Mouse (Mus musculus): Measurements from ENCODE around the gene Padi4. TPM values are rescaled to one million over a fixed set of nuclear protein-coding genes. Genes with fewer than 3 reads are reported as not detected.

The Padi4 gene
- polyA plus RNA-seq, 1 experiment from 2014 or later = 0.12 TPM

DNA sequence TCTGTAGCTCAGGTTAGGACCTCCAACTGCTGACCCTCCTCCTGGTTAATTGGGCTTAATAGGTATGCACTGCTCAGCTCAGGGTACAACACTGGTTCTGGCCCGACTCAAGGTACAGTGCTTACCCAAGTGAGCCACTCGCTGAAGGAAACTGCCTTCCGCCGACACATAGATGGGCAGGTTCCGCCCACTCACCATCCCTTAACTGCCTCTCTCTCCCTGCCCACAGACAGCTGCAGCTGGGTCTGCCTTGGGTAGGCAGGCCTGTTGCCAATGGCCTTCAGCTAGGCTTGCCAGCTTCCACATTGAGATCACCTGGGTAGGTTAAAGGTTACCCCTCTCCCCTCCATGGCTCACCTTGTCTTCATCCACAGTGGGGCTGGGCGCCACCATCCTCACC lies 32.6 kb downstream of the Padi4 start:
- ATAC-seq (ENCODE audit: low FRiP score, low TSS enrichment) (no peak), DNase-seq (no peak)
- Histone ChIP-seq H3K9ac (replicated peaks; ENCODE audit: low read length) (no peak overlapping the region), H3K4me3 (replicated peaks; ENCODE audit: low read depth, low read length) (no peak overlapping the region), H3K36me3 (ENCODE audit: control insufficient read depth, insufficient read depth, low read length) (no peaks in the 10 kb centered on the region), H3K27ac (replicated peaks; ENCODE audit: low read depth, low read length) (no peak overlapping the region), H3K27me3 (ENCODE audit: control insufficient read depth, insufficient read depth, low read length) (no peaks in the 10 kb centered on the region), H3K4me1 (ENCODE audit: control insufficient read depth, insufficient read depth, low read length) (no peaks in the 10 kb centered on the region), H3K4me2 (ENCODE audit: low read length) (no peak overlapping the region), H3K9me3 (ENCODE audit: control insufficient read depth, low read length) (no peaks in the 10 kb centered on the region)
- 93% methylated on average over 6 of the region's 6 CpGs for WGBS

DNA sequence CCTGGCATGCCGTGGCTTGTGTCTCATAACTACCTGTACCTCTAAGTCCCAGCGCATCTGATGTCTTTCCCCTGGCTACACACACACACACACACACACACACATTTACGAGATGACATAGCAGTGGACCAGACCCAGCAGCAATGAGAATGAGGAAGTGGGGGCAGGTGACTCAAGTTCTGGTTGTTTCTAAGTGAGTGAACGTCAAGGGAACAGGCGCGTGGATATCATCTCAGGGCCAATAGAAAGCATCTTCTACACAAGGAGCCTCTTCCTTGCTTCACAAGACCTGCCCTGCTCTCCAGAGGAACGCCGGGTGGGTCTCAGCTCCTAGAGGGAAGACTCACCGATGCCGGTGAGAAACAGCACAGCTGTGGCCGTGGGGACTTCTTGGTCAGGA lies 33.4 kb downstream of the Padi4 start:
- DNase-seq = no peak
- ATAC-seq (ENCODE audit: low FRiP score, low TSS enrichment) = no peak
- Histone ChIP-seq H3K36me3 (ENCODE audit: control insufficient read depth, insufficient read depth, low read length) (no peaks in the 10 kb centered on the region), H3K27ac (replicated peaks; ENCODE audit: low read depth, low read length) (no peak overlapping the region), H3K9ac (replicated peaks; ENCODE audit: low read length) (no peak overlapping the region), H3K4me2 (ENCODE audit: low read length) (no peak overlapping the region), H3K4me3 (replicated peaks; ENCODE audit: low read depth, low read length) (no peak overlapping the region), H3K27me3 (ENCODE audit: control insufficient read depth, insufficient read depth, low read length) (no peaks in the 10 kb centered on the region), H3K4me1 (ENCODE audit: control insufficient read depth, insufficient read depth, low read length) (no peaks in the 10 kb centered on the region), H3K9me3 (ENCODE audit: control insufficient read depth, low read length) (no peaks in the 10 kb centered on the region)
- WGBS = 91% methylated on average over 11 of the region's 11 CpGs

DNA sequence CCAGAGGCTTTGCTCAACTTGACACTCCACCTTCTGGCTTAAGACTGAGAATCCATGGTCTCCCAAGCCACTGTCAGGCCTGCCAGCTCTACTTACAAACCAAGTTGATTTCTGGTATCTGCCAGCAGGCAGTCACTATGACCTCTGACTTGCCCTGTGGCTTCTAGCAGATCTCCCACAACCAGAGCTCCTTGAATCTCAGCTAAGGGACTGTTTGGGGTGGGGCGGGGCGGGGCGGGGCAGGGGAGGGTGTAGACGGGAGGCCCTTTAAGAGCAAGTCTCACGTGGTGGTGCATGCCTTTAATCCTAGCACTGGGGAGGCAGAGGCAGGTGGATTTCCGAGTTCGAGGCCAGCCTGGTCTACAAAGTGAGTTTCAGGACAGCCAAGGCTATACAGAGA lies 41.2 kb downstream of the Padi4 start:
- Histone ChIP-seq H3K9me3 (ENCODE audit: control insufficient read depth, low read length) (no peaks in the 10 kb centered on the region), H3K27ac (replicated peaks; ENCODE audit: low read depth, low read length) (no peak overlapping the region), H3K4me2 (ENCODE audit: low read length) (no peak overlapping the region), H3K9ac (replicated peaks; ENCODE audit: low read length) (no peak overlapping the region), H3K36me3 (ENCODE audit: control insufficient read depth, insufficient read depth, low read length) (no peaks in the 10 kb centered on the region), H3K4me3 (replicated peaks; ENCODE audit: low read depth, low read length) (no peak overlapping the region), H3K4me1 (ENCODE audit: control insufficient read depth, insufficient read depth, low read length) (no peaks in the 10 kb centered on the region), H3K27me3 (ENCODE audit: control insufficient read depth, insufficient read depth, low read length) (no peaks in the 10 kb centered on the region)
- ATAC-seq (ENCODE audit: low FRiP score, low TSS enrichment) = no peak
- DNase-seq = no peak
- 78% methylated on average over 7 of the region's 7 CpGs for WGBS

DNA sequence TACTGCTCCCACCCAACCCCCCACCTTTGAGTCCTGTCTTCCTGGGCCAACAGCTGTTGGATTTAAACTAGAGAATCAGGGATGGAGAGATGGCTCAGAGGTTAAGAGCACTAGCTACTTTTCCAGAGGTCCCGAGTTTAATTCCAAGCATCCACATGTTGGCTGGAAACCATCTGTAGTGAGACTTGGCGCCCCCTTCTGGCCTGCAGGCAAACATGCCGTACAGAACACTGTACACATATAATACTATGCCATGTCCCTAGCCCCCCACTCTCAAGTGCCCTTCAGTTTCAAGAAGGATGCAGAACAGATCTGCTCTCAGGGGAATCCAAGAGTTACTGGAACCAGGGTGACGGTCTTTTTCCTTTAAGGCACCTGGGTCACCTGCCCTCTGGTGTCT lies 42.4 kb downstream of the Padi4 start:
- WGBS = 81% methylated on average over 4 of the region's 4 CpGs
- H3K9ac ChIP-seq (replicated peaks; ENCODE audit: low read length) = no peak overlapping the region
- no peak overlapping the region for H3K4me2 ChIP-seq (ENCODE audit: low read length)
- no peaks in the 10 kb centered on the region for H3K27me3 ChIP-seq (ENCODE audit: control insufficient read depth, insufficient read depth, low read length)
- H3K4me1 ChIP-seq (ENCODE audit: control insufficient read depth, insufficient read depth, low read length) = no peaks in the 10 kb centered on the region
- DNase-seq (no peak), ATAC-seq (ENCODE audit: low FRiP score, low TSS enrichment) (no peak)
- no peak overlapping the region for H3K4me3 ChIP-seq (replicated peaks; ENCODE audit: low read depth, low read length)
- no peak overlapping the region for H3K27ac ChIP-seq (replicated peaks; ENCODE audit: low read depth, low read length)
- H3K36me3 ChIP-seq (ENCODE audit: control insufficient read depth, insufficient read depth, low read length) = no peaks in the 10 kb centered on the region
- H3K9me3 ChIP-seq (ENCODE audit: control insufficient read depth, low read length) = no peaks in the 10 kb centered on the region

DNA sequence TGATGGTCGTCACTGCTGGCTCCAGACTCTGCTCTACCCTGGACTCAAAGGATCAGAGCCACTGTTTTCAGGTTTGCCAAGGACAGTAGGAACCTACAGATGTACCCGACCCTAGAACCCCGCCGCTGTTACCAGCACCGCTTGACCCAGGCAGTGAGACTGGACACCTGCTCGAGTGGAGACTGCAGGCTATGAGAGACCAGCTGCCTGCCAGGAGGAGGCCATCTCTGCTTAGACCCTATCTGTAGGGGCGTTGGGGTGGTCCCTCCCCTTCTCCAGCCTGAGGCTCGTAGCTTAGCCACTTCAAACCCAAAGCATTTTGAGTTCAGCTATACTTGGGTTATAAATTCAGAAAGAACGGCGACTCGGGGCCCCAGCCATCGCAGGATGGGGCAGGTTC lies 47.1 kb downstream of the Padi4 start:
- no peaks in the 10 kb centered on the region for H3K9me3 ChIP-seq (ENCODE audit: control insufficient read depth, low read length)
- no peak overlapping the region for H3K4me3 ChIP-seq (replicated peaks; ENCODE audit: low read depth, low read length)
- ATAC-seq (ENCODE audit: low FRiP score, low TSS enrichment) (no peak), DNase-seq (no peak)
- H3K27ac ChIP-seq (replicated peaks; ENCODE audit: low read depth, low read length) = no peak overlapping the region
- H3K36me3 ChIP-seq (ENCODE audit: control insufficient read depth, insufficient read depth, low read length) = peaks cover 14% of the 10 kb centered on the region
- no peak overlapping the region for H3K9ac ChIP-seq (replicated peaks; ENCODE audit: low read length)
- H3K27me3 ChIP-seq (ENCODE audit: control insufficient read depth, insufficient read depth, low read length) = no peaks in the 10 kb centered on the region
- WGBS = 88% methylated on average over 12 of the region's 12 CpGs
- no peak overlapping the region for H3K4me2 ChIP-seq (ENCODE audit: low read length)
- H3K4me1 ChIP-seq (ENCODE audit: control insufficient read depth, insufficient read depth, low read length) = no peaks in the 10 kb centered on the region

DNA sequence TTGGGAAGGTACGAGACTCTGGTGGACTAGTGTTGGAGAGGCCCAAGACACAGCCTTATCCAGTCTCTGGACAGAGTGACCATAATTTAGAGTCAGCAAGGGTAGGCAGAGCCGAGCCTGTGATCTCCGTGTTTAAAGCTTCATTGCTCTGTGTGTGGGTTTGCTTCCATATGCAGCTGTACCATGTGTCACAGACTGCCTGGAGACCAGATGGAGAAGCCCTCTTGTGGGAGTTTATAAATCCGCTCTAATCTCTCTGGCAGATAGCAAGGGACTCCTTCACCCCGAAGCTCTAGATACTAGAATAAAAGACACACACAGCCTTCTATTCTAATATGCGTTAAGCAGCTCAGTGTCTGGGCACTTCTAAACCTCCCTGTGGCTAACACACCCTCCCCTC lies 49.3 kb downstream of the Padi4 start:
- Histone ChIP-seq H3K9ac (replicated peaks; ENCODE audit: low read length) (no peak overlapping the region), H3K4me1 (ENCODE audit: control insufficient read depth, insufficient read depth, low read length) (no peaks in the 10 kb centered on the region), H3K27ac (replicated peaks; ENCODE audit: low read depth, low read length) (peak overlapping the region; percentile 71), H3K4me2 (ENCODE audit: low read length) (no peak overlapping the region), H3K36me3 (ENCODE audit: control insufficient read depth, insufficient read depth, low read length) (peaks cover 35% of the 10 kb centered on the region), H3K4me3 (replicated peaks; ENCODE audit: low read depth, low read length) (no peak overlapping the region), H3K9me3 (ENCODE audit: control insufficient read depth, low read length) (no peaks in the 10 kb centered on the region), H3K27me3 (ENCODE audit: control insufficient read depth, insufficient read depth, low read length) (no peaks in the 10 kb centered on the region)
- peak; percentile 62 for DNase-seq
- peak; percentile 11; the same call in 1 of the 2 replicates for ATAC-seq (ENCODE audit: low FRiP score, low TSS enrichment)
- 30% methylated on average over 6 of the region's 6 CpGs for WGBS

DNA sequence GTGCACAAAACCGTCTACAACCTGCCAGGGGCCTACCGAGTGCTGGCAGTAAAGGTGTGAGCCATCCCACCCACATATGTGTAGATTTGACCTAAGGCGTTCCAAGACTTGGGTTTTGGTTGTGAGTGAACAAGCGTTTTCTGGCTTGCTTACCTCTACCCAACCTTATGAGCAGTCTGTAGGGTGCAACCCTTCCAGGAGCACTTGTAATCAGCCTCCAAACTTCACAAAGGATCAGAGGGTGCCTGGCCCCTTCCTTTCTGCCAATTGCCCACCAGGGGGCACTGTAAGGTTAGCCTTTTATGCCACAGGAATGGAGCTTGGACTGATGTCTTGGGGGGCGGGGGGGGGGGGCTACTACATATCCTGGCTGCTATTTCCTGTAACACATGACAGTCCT lies 50.2 kb downstream of the Padi4 start:
- Histone ChIP-seq H3K4me2 (ENCODE audit: low read length) (no peak overlapping the region), H3K4me3 (replicated peaks; ENCODE audit: low read depth, low read length) (no peak overlapping the region), H3K27me3 (ENCODE audit: control insufficient read depth, insufficient read depth, low read length) (no peaks in the 10 kb centered on the region), H3K36me3 (ENCODE audit: control insufficient read depth, insufficient read depth, low read length) (peaks cover 45% of the 10 kb centered on the region), H3K4me1 (ENCODE audit: control insufficient read depth, insufficient read depth, low read length) (no peaks in the 10 kb centered on the region), H3K9ac (replicated peaks; ENCODE audit: low read length) (no peak overlapping the region), H3K9me3 (ENCODE audit: control insufficient read depth, low read length) (no peaks in the 10 kb centered on the region), H3K27ac (replicated peaks; ENCODE audit: low read depth, low read length) (0 out of 2 replicates have a peak overlapping the region, but pooled peaks have one; percentile 71)
- DNase-seq (peak; percentile 82), ATAC-seq (ENCODE audit: low FRiP score, low TSS enrichment) (peak; percentile 44; the same call in 1 of the 2 replicates)
- 64% methylated on average over 5 of the region's 5 CpGs for WGBS

DNA sequence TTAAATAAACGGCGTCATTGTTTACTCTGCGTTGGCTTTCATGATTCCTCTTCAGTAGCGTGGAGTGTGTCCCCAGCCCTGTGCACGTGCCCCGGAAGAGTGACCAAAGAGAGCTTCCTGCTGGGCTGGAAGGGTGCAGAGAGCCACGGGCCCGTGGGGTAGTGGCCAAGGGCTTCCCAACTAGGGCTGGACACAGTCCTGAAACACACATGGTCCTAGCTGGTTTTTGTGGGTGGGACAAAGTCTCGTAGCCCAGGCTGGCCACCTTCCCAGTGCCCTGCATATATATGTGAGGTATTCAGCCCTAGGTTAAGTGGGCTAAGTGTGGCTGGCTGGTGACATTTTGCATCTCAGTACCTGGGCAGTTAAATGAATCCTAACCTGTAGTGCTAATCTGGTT lies 50.8 kb downstream of the Padi4 start:
- H3K4me1 ChIP-seq (ENCODE audit: control insufficient read depth, insufficient read depth, low read length) = no peaks in the 10 kb centered on the region
- H3K9me3 ChIP-seq (ENCODE audit: control insufficient read depth, low read length) = no peaks in the 10 kb centered on the region
- H3K9ac ChIP-seq (replicated peaks; ENCODE audit: low read length) = no peak overlapping the region
- H3K4me3 ChIP-seq (replicated peaks; ENCODE audit: low read depth, low read length) = no peak overlapping the region
- DNase-seq (no peak), ATAC-seq (ENCODE audit: low FRiP score, low TSS enrichment) (no peak)
- H3K27ac ChIP-seq (replicated peaks; ENCODE audit: low read depth, low read length) = 0 out of 2 replicates have a peak overlapping the region, but pooled peaks have one; percentile 26
- no peak overlapping the region for H3K4me2 ChIP-seq (ENCODE audit: low read length)
- no peaks in the 10 kb centered on the region for H3K27me3 ChIP-seq (ENCODE audit: control insufficient read depth, insufficient read depth, low read length)
- WGBS = 86% methylated on average over 9 of the region's 9 CpGs
- peaks cover 51% of the 10 kb centered on the region for H3K36me3 ChIP-seq (ENCODE audit: control insufficient read depth, insufficient read depth, low read length)

DNA sequence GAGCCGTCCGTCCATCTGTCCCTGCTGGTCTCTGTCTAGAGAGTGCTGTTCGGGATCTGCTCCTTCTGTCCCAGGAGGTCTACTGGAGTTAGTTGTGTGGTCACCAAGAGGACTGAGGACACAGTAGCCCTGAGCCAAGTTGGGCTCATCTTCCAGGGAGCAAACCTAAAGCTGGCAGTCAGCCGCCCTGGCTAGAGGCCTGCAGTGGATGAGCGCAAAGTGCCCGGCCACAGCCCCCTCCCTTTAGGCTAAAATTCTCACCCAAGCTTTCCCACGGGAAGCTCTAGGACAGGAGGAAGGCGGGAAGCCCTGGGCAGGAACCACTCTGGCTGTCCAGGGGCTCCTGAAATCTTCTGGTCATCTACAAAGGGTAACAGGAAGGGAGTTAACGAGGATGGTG lies 51.3 kb downstream of the Padi4 start:
- Histone ChIP-seq H3K4me1 (ENCODE audit: control insufficient read depth, insufficient read depth, low read length) (no peaks in the 10 kb centered on the region), H3K36me3 (ENCODE audit: control insufficient read depth, insufficient read depth, low read length) (peaks cover 56% of the 10 kb centered on the region), H3K27me3 (ENCODE audit: control insufficient read depth, insufficient read depth, low read length) (no peaks in the 10 kb centered on the region), H3K9me3 (ENCODE audit: control insufficient read depth, low read length) (no peaks in the 10 kb centered on the region), H3K4me3 (replicated peaks; ENCODE audit: low read depth, low read length) (no peak overlapping the region), H3K4me2 (ENCODE audit: low read length) (no peak overlapping the region), H3K27ac (replicated peaks; ENCODE audit: low read depth, low read length) (no peak overlapping the region), H3K9ac (replicated peaks; ENCODE audit: low read length) (no peak overlapping the region)
- DNase-seq (no peak), ATAC-seq (ENCODE audit: low FRiP score, low TSS enrichment) (no peak)
- WGBS = 73% methylated on average over 9 of the region's 9 CpGs

Data from midbrain, embryonic 14.5 days (tissue).